Mouse (Mus musculus) gastrocnemius, adult 2 months (tissue): ENCODE measurements around the gene Ubald2. TPM values are rescaled to one million over a fixed set of nuclear protein-coding genes. Genes with fewer than 3 reads are reported as not detected.
A peak's percentile ranks its signal among the peaks of the same experiment; 100 is the strongest.
"Not testable (repeated sequence)": the region's sequence is repeated elsewhere in the genome, so short reads cannot be mapped to it uniquely, and the experiment has no call there.

Source experiments
- DNase-seq: peaks from one replicate; pipeline ENCODE4 v3.0.0; 2022
- H3K27ac ChIP-seq: fragments of 200-600 bp; 2 replicates; pipeline ENCODE4 v1.8.1; 2022; ENCODE audit warnings: mild to moderate bottlenecking
- H3K4me3 ChIP-seq: fragments of 200-600 bp; 2 replicates; pipeline ENCODE4 v1.8.1; 2022; ENCODE audit warnings: mild to moderate bottlenecking, moderate library complexity
- CTCF ChIP-seq: fragments of 200-600 bp; IDR thresholded peaks from 2 replicates; pipeline ENCODE4 v1.8.1; 2022; ENCODE audit warnings: antibody characterized with exemption, mild to moderate bottlenecking, moderate library complexity
- intact Hi-C: fragments of 180-260 bp; cut with DNase I; formaldehyde crosslinking; loops from one replicate; pipeline ENCODE4 v1.15.1; 2025
- total RNA-seq, 2 experiments: library from RNA; stranded (reverse); gene quantifications; 2 replicates each; pipeline ENCODE4 v1.2.3; 2021

Ubald2 gene
- total RNA-seq, 2 experiments from 2014 or later, result 38.7 to 50.9 TPM

DNA sequence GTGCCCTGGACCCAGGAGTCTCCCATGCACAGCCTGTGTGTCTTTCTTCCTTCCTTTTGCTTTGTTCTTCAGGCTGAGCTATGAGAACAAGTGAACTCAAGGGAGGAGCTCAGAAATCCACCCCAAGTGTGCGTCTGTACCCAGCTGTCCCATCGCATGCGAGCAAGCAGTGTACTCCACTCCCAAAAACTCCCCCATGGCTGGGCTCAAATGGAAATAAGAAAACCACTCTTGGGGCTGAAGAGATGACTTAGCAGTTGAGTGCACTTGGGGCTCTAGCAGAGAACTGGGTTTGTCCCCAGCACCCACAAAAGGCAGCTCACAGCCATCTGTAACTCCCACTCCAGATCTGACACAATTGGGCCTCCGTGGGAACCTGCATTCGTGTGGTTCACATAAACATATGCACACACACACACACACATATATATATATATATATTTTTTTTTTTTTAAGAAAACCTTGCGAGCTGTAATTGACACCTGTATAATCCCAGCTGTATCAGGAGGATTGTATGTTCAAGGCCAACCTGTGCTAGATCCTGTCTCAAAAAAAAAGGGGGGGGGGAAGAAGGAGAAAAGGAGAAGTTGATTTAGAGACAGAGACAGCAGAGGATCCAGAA, 14.9 kb upstream of the Ubald2 start:
- Histone ChIP-seq H3K4me3 (no peak overlapping the region), H3K27ac (peak overlapping the region; percentile 61)
- intact Hi-C loops, result no loop called here
- TF ChIP-seq CTCF, result no peak
- no peak for DNase-seq

DNA sequence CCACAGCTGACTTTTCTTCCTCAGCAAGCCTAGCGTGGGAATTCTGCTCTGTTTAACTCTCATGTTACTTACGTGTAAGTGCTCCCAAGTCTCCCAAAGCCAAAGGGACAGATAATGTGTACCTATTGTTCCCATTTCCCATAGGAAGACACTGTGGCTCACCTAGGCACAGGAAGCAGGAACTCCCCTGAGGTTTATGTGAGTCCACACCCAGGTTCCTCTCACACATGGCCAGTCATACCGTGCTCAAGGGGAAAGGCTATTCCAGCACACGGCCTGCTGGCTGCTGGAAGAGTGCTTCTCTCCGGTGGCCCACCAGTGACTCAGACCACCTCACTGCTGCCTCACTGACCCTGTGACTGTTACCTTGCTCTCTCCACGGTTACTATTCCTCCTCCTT, 12.8 kb upstream of the Ubald2 start:
- Histone ChIP-seq H3K27ac (no peak overlapping the region), H3K4me3 (no peak overlapping the region)
- DNase-seq, result no peak
- intact Hi-C loops, result no loop called here
- TF ChIP-seq CTCF, result no peak

DNA sequence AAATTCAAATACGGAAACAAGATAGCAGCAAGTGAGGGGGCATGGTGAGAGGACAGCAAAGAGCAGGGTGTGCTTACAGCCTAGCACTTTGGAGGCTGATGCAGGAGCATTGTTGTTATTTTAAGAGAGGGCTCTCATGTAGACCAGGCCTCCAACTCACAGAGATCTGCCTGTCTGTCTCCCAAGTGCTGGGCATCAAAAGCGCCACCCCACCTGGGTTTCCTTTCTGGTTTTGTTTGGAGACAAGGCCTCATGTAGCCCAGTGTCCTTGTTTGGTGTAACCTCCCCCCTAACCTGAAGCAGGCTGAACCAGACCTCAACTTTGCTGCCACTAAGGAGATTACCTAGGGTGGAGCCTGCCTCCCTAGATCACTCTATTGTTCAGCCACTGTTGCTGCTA, 11.3 kb upstream of the Ubald2 start:
- no peak for TF ChIP-seq CTCF
- no peak overlapping the region for H3K27ac ChIP-seq
- intact Hi-C loops, result no loop called here
- no peak overlapping the region for H3K4me3 ChIP-seq
- no peak for DNase-seq

DNA sequence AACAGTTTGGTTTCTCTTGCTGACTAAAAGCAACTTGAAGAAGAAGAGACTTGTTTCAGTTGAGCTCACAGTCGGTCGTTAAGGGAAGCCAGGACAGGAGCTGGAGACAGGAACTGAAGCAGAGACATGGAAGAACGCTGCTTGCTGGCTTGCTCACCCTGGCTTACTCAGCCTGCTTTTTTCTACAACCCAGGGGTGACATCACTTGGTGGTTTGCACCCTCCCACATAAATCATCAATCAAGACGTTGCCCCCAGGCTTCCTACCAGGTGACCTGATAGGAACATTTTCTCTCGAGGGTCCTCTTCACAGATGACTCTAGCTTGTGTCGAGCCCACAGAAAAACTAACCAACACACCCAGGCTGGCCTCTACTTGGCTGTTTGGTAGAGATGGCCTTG, 10.7 kb upstream of the Ubald2 start:
- TF ChIP-seq CTCF, result no peak
- no peak for DNase-seq
- intact Hi-C loops, result no loop called here
- H3K4me3 ChIP-seq, result no peak overlapping the region
- H3K27ac ChIP-seq, result no peak overlapping the region

DNA sequence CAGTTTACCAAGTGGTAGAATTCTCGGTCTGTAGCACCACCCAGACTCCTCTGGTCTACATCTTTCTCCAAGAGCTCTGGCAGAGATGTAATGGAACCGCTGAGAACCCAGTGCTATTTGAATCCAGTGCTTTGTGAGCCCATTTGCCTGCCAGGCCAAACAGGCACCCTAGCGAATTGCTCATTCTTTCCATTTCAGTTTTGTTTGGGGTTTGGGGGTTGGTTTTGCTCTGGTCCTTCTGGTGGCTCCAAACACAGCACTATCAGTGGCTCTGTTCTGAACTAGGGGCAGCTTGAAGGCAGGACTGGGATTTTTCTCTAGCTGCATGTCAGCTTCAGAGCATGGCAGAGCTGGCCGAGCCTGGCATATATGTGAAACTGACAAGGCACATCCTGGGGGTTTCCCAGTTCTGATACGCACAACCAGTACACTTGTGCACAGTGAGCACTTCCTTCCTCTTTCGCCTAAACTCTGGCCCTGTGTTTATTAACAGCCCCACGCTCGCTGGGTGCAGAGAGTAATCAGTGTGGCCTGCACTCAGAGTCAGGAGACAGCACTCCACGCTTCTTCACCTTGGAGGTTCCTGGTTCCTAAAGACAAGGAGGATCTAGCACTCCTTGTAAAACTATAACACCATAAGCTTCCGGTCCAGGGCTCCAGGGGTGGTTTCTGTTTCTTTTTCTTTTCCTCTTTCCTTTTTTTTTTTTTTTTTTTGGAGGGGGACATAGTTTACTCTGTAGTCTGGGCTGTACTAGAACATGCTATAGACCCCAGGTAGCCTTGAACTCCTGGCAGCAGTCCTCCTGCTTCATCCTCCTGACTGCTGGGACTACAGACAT, 9.9 kb upstream of the Ubald2 start:
- intact Hi-C loops, result no loop called here
- H3K27ac ChIP-seq, result peak overlapping the region; percentile 54; the same call in 1 of the 2 replicates
- no peak for TF ChIP-seq CTCF
- DNase-seq, result peak; percentile 30
- H3K4me3 ChIP-seq, result no peak overlapping the region

DNA sequence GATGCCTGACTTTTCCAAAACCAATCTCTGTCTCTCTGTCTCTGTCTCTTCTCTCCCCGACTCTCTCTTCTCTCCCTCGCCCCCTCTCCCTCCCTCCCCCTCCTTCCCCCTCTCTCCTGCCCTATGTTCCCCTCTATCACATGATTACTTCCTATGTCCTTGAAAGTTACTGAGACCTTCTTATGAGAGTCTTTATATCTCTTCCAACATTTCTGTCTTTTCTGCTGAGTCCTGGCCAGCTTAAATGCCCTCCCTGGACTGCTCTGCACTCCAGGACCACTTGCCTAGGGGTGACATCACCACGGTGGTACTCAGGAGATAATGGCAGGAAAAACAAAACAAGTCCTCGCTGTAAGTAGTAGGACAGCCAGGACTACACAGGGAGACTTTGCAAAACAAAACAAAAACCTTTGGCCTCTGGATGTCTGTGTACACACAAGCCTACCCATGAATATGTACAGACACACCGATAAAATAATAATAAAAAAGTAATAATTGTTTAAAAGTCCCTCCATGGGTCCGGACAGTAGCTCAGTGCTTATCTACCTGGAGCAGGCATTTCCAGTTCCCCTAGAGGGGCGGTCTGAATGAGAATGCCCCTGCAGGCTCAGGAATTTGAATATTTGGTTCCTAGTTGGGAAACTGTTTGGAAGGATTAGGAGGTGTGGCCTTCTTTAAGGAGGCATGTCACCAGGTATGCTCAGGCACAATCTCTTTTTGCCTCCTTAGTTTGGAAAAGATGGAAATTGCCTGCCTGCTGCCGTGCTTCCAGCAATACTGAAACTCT, 9.1 kb upstream of the Ubald2 start:
- no peak overlapping the region for H3K4me3 ChIP-seq
- no peak overlapping the region for H3K27ac ChIP-seq
- no peak for TF ChIP-seq CTCF
- no peak for DNase-seq
- intact Hi-C loops, result no loop called here

DNA sequence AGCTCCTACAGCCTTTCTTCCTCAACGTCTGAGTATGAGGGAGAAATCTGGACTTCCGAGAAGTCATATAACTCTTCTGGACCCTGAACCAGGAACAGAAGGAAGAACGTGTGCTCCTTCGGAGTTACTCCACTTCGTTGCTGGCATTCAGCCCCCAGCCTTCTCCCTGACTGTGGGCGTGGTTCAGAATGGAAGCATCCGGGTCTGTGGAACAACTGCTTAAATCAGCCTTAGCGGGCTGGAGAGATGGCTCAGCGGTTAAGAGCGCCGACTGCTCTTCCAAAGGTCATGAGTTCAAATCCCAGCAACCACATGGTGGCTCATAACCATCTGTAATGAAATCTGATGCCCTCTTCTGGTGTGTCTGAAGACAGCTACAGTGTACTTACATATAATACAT, 7.6 kb upstream of the Ubald2 start:
- H3K27ac ChIP-seq, intact Hi-C loops, H3K4me3 ChIP-seq, DNase-seq: not testable (repeated sequence)

DNA sequence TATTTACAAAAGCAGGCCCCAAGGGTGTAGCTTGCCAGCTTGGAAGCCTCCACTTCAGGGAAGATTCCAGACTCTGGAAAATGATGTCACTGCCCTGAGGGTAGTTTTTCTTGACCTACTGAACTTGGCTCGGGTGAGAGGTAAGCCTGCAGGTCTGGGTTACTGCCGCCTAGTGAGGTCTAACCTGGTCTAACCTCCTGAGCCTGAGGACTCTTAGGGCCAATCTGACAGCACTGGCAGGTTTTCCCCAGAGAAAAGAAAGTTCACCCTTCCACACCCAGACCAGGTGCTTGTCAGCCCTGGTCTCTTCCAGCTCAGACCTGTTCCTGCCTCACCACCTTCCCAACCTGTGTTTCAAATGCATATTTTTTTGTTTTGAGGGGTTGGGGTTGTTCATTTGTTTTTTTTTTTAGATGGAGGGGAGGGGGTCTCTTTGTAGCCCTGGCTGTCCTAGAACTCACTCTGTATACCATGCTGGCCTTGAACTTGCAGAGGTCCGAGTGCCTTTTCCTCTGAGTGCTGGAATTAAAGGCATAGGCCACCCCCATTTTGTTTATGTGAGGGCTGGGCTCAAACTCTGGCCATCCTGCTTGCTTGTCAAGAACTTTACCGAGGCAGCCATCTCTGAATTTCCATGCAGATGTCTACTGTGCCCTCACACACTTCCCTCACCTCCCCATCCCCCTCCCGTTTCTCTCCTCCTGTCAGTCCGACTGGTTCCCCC, 6.9 kb upstream of the Ubald2 start:
- no peak for TF ChIP-seq CTCF
- no peak overlapping the region for H3K4me3 ChIP-seq
- intact Hi-C loops, result no loop called here
- H3K27ac ChIP-seq, result no peak overlapping the region
- DNase-seq, result no peak

DNA sequence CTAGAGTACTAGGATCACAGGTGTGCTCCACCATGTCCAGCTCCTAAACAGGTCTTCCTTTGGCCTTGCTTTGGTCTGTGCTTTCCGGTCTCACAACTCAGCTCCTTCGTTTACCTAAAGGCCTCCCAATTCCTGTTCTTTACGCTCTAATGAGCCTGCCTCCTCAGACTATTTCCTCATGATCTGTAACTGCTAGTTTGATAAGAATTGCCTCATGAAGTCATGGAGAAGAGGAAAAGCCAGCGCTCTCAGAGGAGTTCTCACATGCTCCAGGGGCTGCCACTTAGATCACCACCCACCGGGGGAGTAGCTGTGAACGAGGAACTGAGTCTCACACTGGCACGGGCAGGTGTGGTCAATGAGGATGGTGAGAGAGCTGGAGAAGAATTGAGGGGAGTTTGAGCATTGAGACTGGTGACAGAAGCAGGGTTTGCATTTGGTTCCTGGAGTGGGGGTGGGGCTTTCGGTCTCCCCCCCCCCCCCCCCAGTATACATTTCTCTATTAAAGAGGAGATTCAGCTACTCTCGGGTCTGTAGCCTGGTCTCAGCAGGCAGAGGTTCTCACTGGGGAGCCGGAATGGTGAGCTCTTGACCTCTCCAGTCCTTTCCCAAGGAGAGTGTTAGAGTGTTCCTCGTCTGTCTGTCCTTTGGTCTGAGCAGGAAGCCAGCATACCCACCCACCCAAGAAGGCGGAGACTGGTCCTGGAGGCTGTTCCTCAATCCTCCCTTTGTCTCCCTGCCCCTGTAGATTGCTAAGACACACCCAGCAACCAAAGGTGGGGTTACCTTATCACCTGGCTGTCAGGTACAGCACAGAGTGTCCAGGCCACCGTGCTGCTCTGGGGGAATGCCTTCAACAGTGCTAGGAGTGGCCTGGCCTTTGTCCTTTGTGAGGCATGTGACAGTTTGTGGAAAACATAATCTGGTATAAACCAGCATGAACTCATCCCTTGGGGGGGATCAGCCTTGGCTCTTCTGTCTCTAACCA, 4.7 kb upstream of the Ubald2 start:
- peak; percentile 9 for DNase-seq
- no peak for TF ChIP-seq CTCF
- no peak overlapping the region for H3K4me3 ChIP-seq
- H3K27ac ChIP-seq, result no peak overlapping the region
- intact Hi-C loops, result no loop called here

DNA sequence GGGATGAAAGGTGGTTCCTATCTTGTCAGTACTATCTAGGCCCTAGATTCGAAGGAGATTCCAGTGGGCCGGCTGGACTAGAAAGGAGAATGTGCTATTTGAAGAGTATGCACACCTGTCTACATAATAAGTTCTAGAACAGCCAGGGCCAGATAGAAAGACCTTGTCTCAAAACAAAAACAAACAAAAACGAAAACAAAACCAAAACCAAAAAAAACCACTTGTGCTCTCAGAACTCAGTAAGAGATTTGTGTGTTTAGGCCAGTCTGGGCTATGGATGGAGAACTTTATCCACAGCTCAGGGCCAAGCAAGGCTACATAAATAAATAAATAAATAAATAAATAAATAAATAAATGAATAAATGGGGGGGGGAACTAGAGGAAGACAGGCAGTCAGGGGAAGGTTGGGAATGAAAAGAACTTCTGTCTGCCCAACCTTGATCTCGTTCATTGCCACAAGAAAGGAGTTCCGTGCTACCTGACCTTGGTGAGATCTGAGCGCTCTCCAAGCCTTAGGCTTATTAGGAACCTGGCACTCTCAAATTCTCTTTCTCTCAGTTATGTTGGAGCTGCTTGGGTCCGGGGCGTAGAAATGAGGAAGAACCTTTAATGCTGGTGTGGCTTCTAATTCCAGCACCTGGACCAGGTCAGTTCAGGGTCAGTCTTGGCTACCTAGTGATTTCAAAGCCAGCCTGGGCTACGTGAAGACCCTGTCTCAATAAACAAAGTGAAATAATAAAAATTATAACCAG, 3.9 kb upstream of the Ubald2 start:
- intact Hi-C loops, result loop anchor here (2.0 to 5.0 kb wide), 2 partner anchors 15 to 33 kb away; no protein-coding TSS in a partner anchor

More for the DNA sequence above, 3.9 kb upstream of the Ubald2 start:
- Histone ChIP-seq H3K4me3 (no peak overlapping the region), H3K27ac (no peak overlapping the region)
- no peak for TF ChIP-seq CTCF
- peak; percentile 8 for DNase-seq
